Mouse (Mus musculus): ENCODE results near the gene Coro2b. TPM values are rescaled to one million over a fixed set of nuclear protein-coding genes. Genes with fewer than 3 reads are reported as not detected.

Coro2b gene
- polyA plus RNA-seq, 1 experiment from 2014 or later: 29.0 TPM

DNA sequence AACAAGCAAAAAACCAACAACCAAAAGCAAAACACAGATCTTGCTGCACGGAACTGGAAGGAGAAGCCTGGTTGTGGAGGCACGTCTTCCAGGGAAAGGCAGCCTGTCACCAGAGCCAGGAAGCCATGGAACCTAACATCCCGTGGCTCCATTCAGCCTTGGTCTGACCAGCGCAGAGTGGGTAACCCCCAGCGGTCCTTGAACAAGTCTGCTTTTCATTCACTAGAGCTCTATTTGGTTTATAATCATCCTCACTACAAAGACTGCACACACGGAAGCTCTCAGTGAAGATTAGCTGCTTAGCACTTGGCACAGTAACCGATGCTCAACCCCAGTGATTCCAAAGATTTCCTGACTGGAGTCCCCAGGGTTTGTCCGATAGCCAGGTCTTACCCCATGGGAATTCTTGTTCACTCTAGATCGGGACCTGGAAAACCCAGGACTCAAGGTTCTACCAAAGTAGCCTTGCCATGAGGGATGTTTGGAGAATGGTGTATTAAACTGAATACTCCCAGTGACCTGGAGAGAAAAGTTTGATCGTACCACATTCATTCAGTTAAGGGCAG is 154.2 kb downstream of the Coro2b start:
- DNase-seq (ENCODE audit: low spot score) (no peak), ATAC-seq (no peak)
- WGBS: 65% methylated on average over 10 of the region's 10 CpGs
- Histone ChIP-seq H3K27ac (ENCODE audit: low read depth, low read length) (no peak overlapping the region), H3K9ac (ENCODE audit: low read length) (no peak overlapping the region), H3K4me2 (ENCODE audit: low read length) (no peak overlapping the region), H3K4me3 (ENCODE audit: low read depth, low read length) (no peak overlapping the region), H3K36me3 (ENCODE audit: control insufficient read depth, insufficient read depth, low read length) (peaks cover 29% of the 10 kb centered on the region), H3K27me3 (replicated peaks; ENCODE audit: control insufficient read depth, insufficient read depth, low read length) (no peaks in the 10 kb centered on the region), H3K4me1 (ENCODE audit: control insufficient read depth, insufficient read depth, low read length) (no peaks in the 10 kb centered on the region), H3K9me3 (replicated peaks; ENCODE audit: control insufficient read depth, low read length) (no peaks in the 10 kb centered on the region)

DNA sequence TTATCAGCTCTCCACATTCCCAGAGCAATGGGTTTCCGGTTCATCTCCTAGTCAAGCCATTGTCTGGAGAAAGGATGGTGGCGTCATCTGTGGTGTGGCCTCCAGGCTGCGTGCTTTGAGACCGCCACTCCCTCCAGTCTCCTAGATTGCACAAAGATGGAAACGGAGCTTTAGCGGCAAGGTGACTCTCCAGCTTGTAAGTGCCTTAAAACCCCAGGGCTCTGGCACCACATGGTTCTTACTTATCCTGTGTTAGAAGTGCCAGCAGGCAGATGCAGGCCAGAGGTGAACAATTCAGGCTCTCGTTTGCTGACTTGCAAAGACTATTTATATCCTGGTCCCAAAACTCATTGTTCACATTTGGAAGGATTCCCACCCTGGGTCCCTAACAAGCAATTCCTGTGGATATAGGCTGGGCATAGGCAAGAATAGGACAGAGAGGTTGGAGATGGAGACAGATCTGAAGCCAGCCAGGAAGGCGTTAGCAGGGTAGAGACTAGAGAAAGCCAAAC is 155.4 kb downstream of the Coro2b start:
- ATAC-seq: no peak
- Histone ChIP-seq H3K4me3 (ENCODE audit: low read depth, low read length) (no peak overlapping the region), H3K27ac (ENCODE audit: low read depth, low read length) (no peak overlapping the region), H3K36me3 (ENCODE audit: control insufficient read depth, insufficient read depth, low read length) (peaks cover 41% of the 10 kb centered on the region), H3K9me3 (replicated peaks; ENCODE audit: control insufficient read depth, low read length) (no peaks in the 10 kb centered on the region), H3K9ac (ENCODE audit: low read length) (no peak overlapping the region), H3K27me3 (replicated peaks; ENCODE audit: control insufficient read depth, insufficient read depth, low read length) (no peaks in the 10 kb centered on the region), H3K4me1 (ENCODE audit: control insufficient read depth, insufficient read depth, low read length) (no peaks in the 10 kb centered on the region), H3K4me2 (ENCODE audit: low read length) (no peak overlapping the region)
- no peak for DNase-seq (ENCODE audit: low spot score)
- 59% methylated on average over 8 of the region's 8 CpGs for WGBS

DNA sequence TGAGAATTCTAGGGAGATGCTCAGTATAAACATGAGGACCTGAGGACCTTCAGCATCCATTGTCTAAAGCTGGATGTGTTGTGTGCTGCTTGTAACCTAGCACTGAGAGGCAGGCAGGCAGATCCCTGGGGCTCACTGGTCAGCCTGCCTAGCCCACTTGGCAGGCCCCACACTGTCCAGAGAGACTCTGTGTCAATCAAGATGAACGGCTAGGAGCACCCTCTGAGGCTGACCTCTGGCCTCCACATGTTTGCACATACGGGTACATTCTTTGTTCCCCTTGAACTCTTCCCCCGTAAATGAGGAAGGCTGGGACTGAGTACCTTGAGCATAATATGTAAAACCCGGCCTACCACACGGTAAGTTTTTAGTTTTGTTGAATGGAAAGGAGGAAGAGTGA is 156.5 kb downstream of the Coro2b start:
- H3K9ac ChIP-seq (ENCODE audit: low read length): no peak overlapping the region
- DNase-seq (ENCODE audit: low spot score) (no peak), ATAC-seq (no peak)
- no peaks in the 10 kb centered on the region for H3K4me1 ChIP-seq (ENCODE audit: control insufficient read depth, insufficient read depth, low read length)
- H3K36me3 ChIP-seq (ENCODE audit: control insufficient read depth, insufficient read depth, low read length): peaks cover 52% of the 10 kb centered on the region
- H3K4me2 ChIP-seq (ENCODE audit: low read length): no peak overlapping the region
- H3K9me3 ChIP-seq (replicated peaks; ENCODE audit: control insufficient read depth, low read length): no peaks in the 10 kb centered on the region
- H3K4me3 ChIP-seq (ENCODE audit: low read depth, low read length): no peak overlapping the region
- WGBS: 76% methylated on average over 5 of the region's 5 CpGs
- no peaks in the 10 kb centered on the region for H3K27me3 ChIP-seq (replicated peaks; ENCODE audit: control insufficient read depth, insufficient read depth, low read length)
- H3K27ac ChIP-seq (ENCODE audit: low read depth, low read length): no peak overlapping the region

GRCm38 (mm10) chr9:62377897-62378296 is 158.9 kb downstream of the Coro2b start:
- 93% methylated on average over 10 of the region's 10 CpGs for WGBS
- H3K4me1 ChIP-seq (ENCODE audit: control insufficient read depth, insufficient read depth, low read length): no peaks in the 10 kb centered on the region
- H3K36me3 ChIP-seq (ENCODE audit: control insufficient read depth, insufficient read depth, low read length): peaks cover 74% of the 10 kb centered on the region
- DNase-seq (ENCODE audit: low spot score) (no peak), ATAC-seq (no peak)
- no peak overlapping the region for H3K9ac ChIP-seq (ENCODE audit: low read length)
- H3K27ac ChIP-seq (ENCODE audit: low read depth, low read length): no peak overlapping the region
- no peak overlapping the region for H3K4me3 ChIP-seq (ENCODE audit: low read depth, low read length)
- H3K9me3 ChIP-seq (replicated peaks; ENCODE audit: control insufficient read depth, low read length): no peaks in the 10 kb centered on the region
- no peaks in the 10 kb centered on the region for H3K27me3 ChIP-seq (replicated peaks; ENCODE audit: control insufficient read depth, insufficient read depth, low read length)
- no peak overlapping the region for H3K4me2 ChIP-seq (ENCODE audit: low read length)

DNA sequence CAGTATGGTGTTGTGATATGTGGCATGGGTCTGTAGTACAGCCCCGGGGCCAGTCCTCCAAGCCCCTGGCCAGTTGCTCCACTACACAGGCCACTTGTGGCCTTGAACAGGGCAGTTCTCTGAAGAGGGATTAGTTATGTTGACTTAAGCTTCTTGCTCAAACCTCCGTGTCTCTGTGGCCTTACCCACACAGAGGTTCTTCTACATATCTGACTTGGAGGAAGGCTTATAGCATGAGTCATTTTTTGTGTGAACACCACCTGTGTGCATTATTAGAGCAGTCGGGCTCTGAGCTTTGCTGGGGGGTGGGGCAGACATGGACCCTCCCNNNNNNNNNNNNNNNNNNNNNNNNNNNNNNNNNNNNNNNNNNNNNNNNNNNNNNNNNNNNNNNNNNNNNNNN is 162.6 kb downstream of the Coro2b start:
- H3K9me3 ChIP-seq (replicated peaks; ENCODE audit: control insufficient read depth, low read length): no peaks in the 10 kb centered on the region
- H3K4me3 ChIP-seq (ENCODE audit: low read depth, low read length): no peak overlapping the region
- H3K9ac ChIP-seq (ENCODE audit: low read length): no peak overlapping the region
- no peak overlapping the region for H3K27ac ChIP-seq (ENCODE audit: low read depth, low read length)
- DNase-seq (ENCODE audit: low spot score) (no peak), ATAC-seq (no peak)
- peaks cover 69% of the 10 kb centered on the region for H3K36me3 ChIP-seq (ENCODE audit: control insufficient read depth, insufficient read depth, low read length)
- 76% methylated on average over 3 of the region's 3 CpGs for WGBS
- no peak overlapping the region for H3K4me2 ChIP-seq (ENCODE audit: low read length)
- H3K27me3 ChIP-seq (replicated peaks; ENCODE audit: control insufficient read depth, insufficient read depth, low read length): no peaks in the 10 kb centered on the region
- H3K4me1 ChIP-seq (ENCODE audit: control insufficient read depth, insufficient read depth, low read length): no peaks in the 10 kb centered on the region; the same call in 1 of the 2 replicates

GRCm38 (mm10) chr9:62373222-62374123 is 163.4 kb downstream of the Coro2b start:
- H3K27ac ChIP-seq (ENCODE audit: low read depth, low read length): no peak overlapping the region
- H3K4me1 ChIP-seq (ENCODE audit: control insufficient read depth, insufficient read depth, low read length): no peaks in the 10 kb centered on the region; the same call in 1 of the 2 replicates
- ATAC-seq: 0 out of 2 replicates have a peak, but pooled peaks have one; percentile 42
- no peaks in the 10 kb centered on the region for H3K9me3 ChIP-seq (replicated peaks; ENCODE audit: control insufficient read depth, low read length)
- 70% methylated on average over 18 of the region's 18 CpGs for WGBS
- no peak overlapping the region for H3K9ac ChIP-seq (ENCODE audit: low read length)
- no peak overlapping the region for H3K4me2 ChIP-seq (ENCODE audit: low read length)
- no peaks in the 10 kb centered on the region for H3K27me3 ChIP-seq (replicated peaks; ENCODE audit: control insufficient read depth, insufficient read depth, low read length)
- no peak overlapping the region for H3K4me3 ChIP-seq (ENCODE audit: low read depth, low read length)
- no peak for DNase-seq (ENCODE audit: low spot score)
- peaks cover 64% of the 10 kb centered on the region for H3K36me3 ChIP-seq (ENCODE audit: control insufficient read depth, insufficient read depth, low read length)

GRCm38 (mm10) chr9:62372556-62373221 is 164.2 kb downstream of the Coro2b start:
- Histone ChIP-seq H3K27me3 (replicated peaks; ENCODE audit: control insufficient read depth, insufficient read depth, low read length) (no peaks in the 10 kb centered on the region), H3K4me3 (ENCODE audit: low read depth, low read length) (no peak overlapping the region), H3K27ac (ENCODE audit: low read depth, low read length) (no peak overlapping the region), H3K9me3 (replicated peaks; ENCODE audit: control insufficient read depth, low read length) (no peaks in the 10 kb centered on the region), H3K9ac (ENCODE audit: low read length) (no peak overlapping the region), H3K4me1 (ENCODE audit: control insufficient read depth, insufficient read depth, low read length) (peaks cover 5% of the 10 kb centered on the region), H3K36me3 (ENCODE audit: control insufficient read depth, insufficient read depth, low read length) (peaks cover 56% of the 10 kb centered on the region), H3K4me2 (ENCODE audit: low read length) (no peak overlapping the region)
- WGBS: 86% methylated on average over 9 of the region's 9 CpGs
- no peak for ATAC-seq
- DNase-seq (ENCODE audit: low spot score): no peak

- Histone ChIP-seq H3K36me3 (ENCODE audit: control insufficient read depth, insufficient read depth, low read length) (peaks cover 49% of the 10 kb centered on the region), H3K9me3 (replicated peaks; ENCODE audit: control insufficient read depth, low read length) (no peaks in the 10 kb centered on the region), H3K9ac (ENCODE audit: low read length) (no peak overlapping the region), H3K27ac (ENCODE audit: low read depth, low read length) (no peak overlapping the region), H3K27me3 (replicated peaks; ENCODE audit: control insufficient read depth, insufficient read depth, low read length) (no peaks in the 10 kb centered on the region), H3K4me1 (ENCODE audit: control insufficient read depth, insufficient read depth, low read length) (peaks cover 12% of the 10 kb centered on the region), H3K4me2 (ENCODE audit: low read length) (no peak overlapping the region), H3K4me3 (ENCODE audit: low read depth, low read length) (no peak overlapping the region)
- DNase-seq (ENCODE audit: low spot score) (no peak), ATAC-seq (no peak)
- 80% methylated on average over 16 of the region's 16 CpGs for WGBS
These were observed 164.9 kb downstream of the Coro2b start for GRCm38 (mm10) chr9:62371745-62372555.
